Mouse (Mus musculus): Measurements from ENCODE around the gene Tmem253.

The Tmem253 gene

DNA sequence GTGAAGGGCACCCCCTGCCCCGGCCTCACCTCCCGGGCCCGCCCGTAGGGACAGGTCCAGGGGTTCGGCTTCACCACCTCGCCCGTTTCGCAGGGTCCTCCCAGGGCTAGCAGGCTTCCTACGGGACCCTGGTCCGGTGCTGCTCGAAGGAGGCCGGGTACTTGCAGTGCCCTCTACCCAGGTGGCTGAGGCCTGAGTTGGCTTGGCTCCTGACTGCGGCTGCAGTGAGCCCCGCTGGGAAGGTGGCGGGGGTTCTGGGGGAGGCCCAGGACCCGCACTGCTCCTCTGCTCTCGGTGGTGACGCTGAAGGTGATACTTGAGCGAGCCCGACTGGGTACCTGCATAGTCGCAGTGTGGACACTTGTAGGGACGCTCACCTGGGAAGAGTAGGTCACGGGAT lies 8.7 kb upstream of the Tmem253 start:
- no peak for DNase-seq (ENCODE audit: low read depth, low spot score)

DNA sequence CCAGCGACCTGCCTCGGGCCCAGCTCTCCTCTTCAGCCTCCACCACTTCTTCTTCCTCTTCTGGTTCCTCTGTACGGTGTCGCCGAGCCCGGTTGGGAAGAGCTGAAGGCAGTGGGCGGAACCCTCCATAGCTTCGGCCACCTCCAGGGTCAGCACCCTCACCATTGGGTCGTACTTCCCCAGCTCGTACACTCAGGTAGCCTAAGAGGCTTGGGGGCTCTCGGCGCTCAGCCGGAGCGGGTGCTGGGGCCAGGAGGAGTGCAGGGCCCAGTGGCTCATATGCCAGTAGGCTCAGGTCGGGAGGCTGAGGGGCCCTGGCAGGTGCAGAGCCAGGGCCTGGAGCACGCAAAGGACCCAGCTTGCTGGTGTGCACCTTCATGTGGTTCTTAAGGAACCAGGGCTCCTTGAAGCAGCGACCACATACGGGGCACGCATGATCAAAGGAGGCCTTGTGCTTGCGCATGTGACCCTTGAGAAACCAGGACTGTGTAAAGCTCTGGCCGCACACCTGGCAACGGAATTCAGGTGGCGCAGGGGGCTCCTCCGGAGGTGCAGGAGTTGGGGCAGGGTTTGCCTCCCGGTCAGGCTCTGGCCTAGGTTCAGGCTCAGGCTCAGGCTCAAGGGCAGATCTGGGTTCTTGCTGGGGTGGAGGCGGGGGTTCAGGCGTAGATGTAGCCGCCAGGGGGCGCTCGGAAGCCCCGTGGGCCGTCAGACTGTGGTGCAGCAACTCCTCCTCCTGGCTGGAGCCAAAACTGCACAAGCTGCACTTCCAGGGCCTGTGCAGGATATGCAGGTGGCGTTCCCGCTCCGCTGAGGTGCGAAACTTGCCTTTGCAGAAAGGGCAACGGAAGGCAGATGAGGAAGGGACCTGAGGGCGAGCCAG lies 6.9 kb upstream of the Tmem253 start:
- DNase-seq (ENCODE audit: low read depth, low spot score) = peak; percentile 86

GRCm38 (mm10) chr14:52009361-52009760 lies 6.1 kb upstream of the Tmem253 start:
- DNase-seq (ENCODE audit: low read depth, low spot score) = no peak

- no peak for DNase-seq (ENCODE audit: low read depth, low spot score)
Observed at GRCm38 (mm10) chr14:52009841-52010240, 5.6 kb upstream of the Tmem253 start.

- DNase-seq (ENCODE audit: low read depth, low spot score) = no peak
Observed at GRCm38 (mm10) chr14:52010446-52011111, 4.9 kb upstream of the Tmem253 start.

DNA sequence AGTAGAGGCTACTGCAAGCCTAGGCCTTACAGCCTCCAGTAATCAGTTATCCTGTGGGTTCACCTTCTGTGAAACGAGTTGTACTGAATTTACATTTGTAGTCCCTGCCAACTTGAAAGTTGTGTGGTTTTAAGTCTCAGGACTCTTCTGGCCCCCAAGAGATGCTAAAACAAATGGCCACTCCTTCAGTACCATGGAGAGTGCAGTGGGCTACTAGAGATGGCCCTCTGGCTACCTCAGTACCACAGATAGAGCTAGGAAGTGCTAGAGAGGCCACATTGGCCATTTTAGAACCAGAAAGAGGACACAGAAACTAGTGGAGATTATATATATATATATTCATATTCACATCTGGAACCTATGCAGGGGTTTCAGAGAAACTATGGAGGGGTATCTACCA lies 3.8 kb upstream of the Tmem253 start:
- peak; percentile 40 for DNase-seq (ENCODE audit: low read depth, low spot score)

GRCm38 (mm10) chr14:52012085-52012484 lies 3.4 kb upstream of the Tmem253 start:
- DNase-seq (ENCODE audit: low read depth, low spot score) = peak; percentile 76

DNA sequence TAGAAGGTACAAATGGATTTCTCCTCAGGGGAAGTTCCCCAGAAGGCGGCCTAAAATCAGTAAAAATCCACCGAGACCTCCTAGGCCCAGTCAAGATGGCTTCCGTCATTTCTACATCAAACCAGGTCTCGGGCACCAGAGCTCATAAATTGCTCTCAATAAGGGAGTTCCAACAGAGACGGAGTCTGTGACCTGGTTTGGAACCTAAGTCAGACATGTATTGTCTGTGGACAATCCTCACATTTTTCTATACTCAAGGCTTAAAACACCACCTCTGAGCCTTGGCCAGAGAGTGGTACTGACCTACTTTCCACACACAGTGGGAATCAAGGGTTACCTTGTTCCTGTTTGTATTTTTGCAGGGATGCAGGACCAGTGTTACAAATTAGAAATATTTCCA lies 2.9 kb upstream of the Tmem253 start:
- DNase-seq (ENCODE audit: low read depth, low spot score) = no peak

GRCm38 (mm10) chr14:52013021-52013610 lies 2.3 kb upstream of the Tmem253 start:
- no peak for DNase-seq (ENCODE audit: low read depth, low spot score)

GRCm38 (mm10) chr14:52013771-52014219 lies 1.7 kb upstream of the Tmem253 start:
- no peak for DNase-seq (ENCODE audit: low read depth, low spot score)

DNA sequence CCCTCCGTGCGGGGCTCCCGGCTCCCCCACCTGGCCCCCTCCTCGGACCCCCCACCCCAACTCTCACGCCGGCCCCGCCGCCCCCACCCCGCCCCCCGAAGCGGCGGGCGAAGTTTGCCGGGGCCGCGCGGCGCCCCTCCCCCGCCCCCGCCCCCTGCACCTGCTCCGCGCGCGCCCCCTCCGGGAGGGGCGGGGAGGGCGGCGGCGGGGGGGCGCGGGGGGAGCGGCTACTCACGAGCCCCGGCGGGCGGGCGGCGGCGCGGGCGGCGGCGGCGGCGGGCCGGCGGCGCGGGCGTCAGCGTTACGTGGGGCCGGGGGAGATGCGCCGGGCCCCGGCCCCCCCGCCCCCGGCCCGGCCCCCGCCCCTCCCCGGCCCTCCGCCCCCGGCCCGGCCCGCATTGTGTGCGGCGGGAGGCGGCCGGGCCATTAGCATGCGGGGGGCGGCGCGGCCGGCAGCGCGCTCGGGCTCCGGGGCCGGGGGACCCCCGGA lies 1.1 kb upstream of the Tmem253 start:
- no peak for DNase-seq (ENCODE audit: low read depth, low spot score)

- DNase-seq (ENCODE audit: low read depth, low spot score) = peak; percentile 68
Observed at GRCm38 (mm10) chr14:52014761-52015311, 622 bp upstream of the Tmem253 start.

DNA sequence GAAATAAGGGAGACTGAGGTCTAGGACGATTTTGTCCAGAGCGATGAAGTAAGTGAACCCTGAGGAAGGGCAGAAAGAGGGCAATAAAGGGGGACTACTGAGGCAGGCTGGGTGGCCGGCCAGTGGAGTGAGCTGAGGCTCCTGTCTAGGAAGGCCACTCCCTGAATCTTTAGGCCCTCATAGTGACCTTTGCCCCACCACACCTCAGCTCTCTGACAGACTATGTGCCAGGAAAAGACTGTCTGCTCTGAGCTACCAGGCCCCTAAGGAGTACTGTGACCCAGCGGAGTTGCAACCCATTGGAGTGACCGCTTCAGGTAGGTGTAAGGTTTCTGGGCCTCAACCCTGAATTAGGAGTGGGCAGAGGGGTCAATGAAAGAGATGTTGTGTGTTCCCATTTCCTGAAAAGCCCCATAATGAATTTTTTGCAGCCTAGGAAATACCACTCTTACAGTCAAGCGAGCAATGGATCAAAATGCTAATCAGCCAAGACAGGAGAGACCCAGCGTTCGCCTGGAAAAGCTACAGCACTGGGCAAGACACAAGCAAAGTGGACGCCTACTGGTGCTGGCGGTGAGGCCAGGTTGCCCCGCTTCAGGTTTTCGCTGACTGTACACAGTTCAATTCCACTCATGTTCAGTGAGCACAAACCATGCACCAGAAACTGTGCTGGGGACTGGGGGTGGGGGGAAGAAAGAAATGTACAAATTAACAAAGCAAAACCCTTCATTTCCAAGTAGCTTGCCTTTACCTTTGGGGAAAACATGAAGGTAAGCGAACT lies 1.4 kb downstream of the Tmem253 start:
- DNase-seq (ENCODE audit: low read depth, low spot score) = no peak

DNA sequence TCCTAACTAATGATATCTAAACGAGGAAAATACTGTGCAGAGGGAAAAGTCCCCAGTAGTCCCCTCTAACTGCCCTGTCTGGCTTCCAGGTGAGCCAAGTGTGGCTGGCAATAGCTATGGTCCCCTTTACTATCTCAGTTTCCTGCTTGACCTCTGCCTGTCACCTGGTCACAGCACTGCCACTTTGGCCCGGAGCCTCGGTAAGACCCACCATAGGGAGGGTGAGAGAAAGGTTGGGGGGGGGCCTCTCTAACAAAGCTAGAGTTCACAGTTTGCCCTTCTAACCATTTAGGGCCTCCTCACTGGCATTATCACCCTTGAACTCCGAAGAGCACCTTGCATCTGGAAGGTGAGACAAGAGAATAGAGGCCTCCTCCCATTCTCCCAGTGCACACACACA lies 2.2 kb downstream of the Tmem253 start:
- DNase-seq (ENCODE audit: low read depth, low spot score) = no peak

DNA sequence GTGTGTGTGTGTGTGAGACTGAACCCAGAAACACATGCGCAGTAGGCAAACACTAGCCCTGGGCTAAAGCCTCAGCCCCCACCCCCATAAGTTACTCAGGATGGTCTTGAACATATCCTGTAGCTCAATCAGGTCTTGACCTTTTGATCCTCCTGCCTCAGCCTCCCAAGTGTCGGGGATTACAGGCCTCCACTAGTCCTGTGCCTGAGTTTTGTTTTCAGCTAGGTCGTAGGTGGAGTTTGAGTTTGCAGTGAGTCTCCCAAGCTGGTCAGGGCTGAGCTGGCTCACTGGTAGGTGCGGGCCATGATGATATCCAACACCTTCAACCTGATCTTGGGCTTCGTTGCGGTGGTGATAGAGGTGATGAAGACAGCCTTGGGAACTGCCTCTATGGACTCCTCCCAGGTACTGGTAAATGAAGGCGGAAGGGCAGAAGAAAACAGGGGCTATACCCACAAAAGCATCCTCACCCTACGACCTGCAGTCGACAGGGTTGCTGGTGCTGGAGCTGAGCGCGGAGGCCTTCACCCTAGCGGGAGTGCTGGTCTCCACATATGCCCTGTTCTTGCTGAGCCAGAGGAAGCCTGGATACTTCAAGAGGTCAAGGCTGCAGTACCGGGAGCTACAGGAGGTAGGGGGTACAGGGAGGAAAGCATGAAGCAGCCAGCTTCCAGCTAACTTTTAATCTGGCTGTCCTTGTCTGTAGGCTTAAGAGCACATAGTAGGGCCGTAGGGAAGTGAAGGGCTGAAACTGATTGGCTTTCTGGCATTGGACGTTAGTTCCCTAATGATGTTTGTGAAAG lies 3.0 kb downstream of the Tmem253 start:
- peak; percentile 42 for DNase-seq (ENCODE audit: low read depth, low spot score)

DNA sequence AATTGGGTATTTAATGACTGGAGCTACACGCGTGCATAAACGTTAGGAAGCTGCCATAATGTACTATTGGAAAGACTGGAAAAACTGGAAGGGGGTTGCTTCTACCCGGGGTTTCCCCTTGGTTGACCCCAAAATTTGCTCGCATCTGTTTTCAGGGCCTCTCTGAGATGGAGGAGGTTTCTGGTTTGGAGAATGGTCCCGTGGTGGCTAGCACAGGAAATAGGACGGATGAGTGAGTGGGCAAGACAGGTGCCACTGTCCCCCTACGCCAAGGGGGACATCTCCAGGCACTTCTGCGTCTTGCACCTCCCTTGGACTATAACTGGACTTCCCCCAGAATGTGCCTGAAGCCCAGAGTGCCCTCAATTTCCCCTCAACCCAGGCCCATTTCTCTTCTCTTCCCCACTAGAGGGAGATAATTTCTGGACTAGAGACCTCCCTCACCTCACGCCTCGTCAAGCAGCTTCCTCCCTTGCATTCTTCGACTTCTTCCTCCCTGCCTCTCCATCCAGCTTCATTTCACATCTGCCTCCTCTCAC lies 3.7 kb downstream of the Tmem253 start:
- DNase-seq (ENCODE audit: low read depth, low spot score) = no peak

- DNase-seq (ENCODE audit: low read depth, low spot score) = peak; percentile 97
Observed at GRCm38 (mm10) chr14:52019590-52020340, 4.3 kb downstream of the Tmem253 start.

- peak; percentile 95 for DNase-seq (ENCODE audit: low read depth, low spot score)
Observed at GRCm38 (mm10) chr14:52020486-52021137, 5.2 kb downstream of the Tmem253 start, which contains the start of gene Zfp219. Zfp219 (minus strand) TSS chr14:52020733.

- DNase-seq (ENCODE audit: low read depth, low spot score) = no peak
Observed at GRCm38 (mm10) chr14:52021138-52021529, 5.7 kb downstream of the Tmem253 start.
